Mouse (Mus musculus) midbrain, embryonic 10.5 days (tissue): Measurements from ENCODE around the gene Ifrd2. TPM values are rescaled to one million over a fixed set of nuclear protein-coding genes. Genes with fewer than 3 reads are reported as not detected.

Experiments used
- DNase-seq: peaks from one replicate; pipeline ENCODE4 v3.0.0-alpha.2; 2017; ENCODE audit warnings: low spot score
- H3K27ac ChIP-seq: fragments of 300-500 bp; sonication (generic); replicated peaks from 2 replicates; pipeline ENCODE4 v1.5.1; 2016; ENCODE audit warnings: mild to moderate bottlenecking
- H3K27me3 ChIP-seq: fragments of 300-500 bp; sonication (generic); 2 replicates; pipeline ENCODE4 v1.6.1; 2016; ENCODE audit warnings: low read depth, mild to moderate bottlenecking; ENCODE audit not compliant: poor library complexity, severe bottlenecking
- H3K36me3 ChIP-seq: fragments of 300-500 bp; sonication (generic); 2 replicates; pipeline ENCODE4 v1.6.1; 2016; ENCODE audit warnings: mild to moderate bottlenecking, moderate library complexity
- H3K4me1 ChIP-seq: fragments of 300-500 bp; sonication (generic); 2 replicates; pipeline ENCODE4 v1.6.1; 2016
- H3K4me3 ChIP-seq: fragments of 300-500 bp; sonication (generic); 2 replicates; pipeline ENCODE4 v1.5.1; 2016; ENCODE audit warnings: mild to moderate bottlenecking, moderate library complexity
- H3K9me3 ChIP-seq: fragments of 300-500 bp; sonication (generic); replicated peaks from 2 replicates; pipeline ENCODE4 v1.6.1; 2016; ENCODE audit warnings: mild to moderate bottlenecking
- WGBS: fragments of 180-500 bp; shearing (Covaris S2); methylation state at CpG from one replicate; pipeline ENCODE4 v1.1.7; 2016; 5-methylcytosine and 5-hydroxymethylcytosine counted together
- polyA plus RNA-seq: library from polyadenylated mRNA; unstranded; fragments of >200 nt; fragmentation: Nextera tagmentation; extraction: Ambion mirVana; gene quantifications from 2 replicates; pipeline ENCODE4 v1.2.1, GENCODE M21; 2016

Gene Ifrd2
- polyA plus RNA-seq, 1 experiment from 2014 or later, result 56.8 TPM

DNA sequence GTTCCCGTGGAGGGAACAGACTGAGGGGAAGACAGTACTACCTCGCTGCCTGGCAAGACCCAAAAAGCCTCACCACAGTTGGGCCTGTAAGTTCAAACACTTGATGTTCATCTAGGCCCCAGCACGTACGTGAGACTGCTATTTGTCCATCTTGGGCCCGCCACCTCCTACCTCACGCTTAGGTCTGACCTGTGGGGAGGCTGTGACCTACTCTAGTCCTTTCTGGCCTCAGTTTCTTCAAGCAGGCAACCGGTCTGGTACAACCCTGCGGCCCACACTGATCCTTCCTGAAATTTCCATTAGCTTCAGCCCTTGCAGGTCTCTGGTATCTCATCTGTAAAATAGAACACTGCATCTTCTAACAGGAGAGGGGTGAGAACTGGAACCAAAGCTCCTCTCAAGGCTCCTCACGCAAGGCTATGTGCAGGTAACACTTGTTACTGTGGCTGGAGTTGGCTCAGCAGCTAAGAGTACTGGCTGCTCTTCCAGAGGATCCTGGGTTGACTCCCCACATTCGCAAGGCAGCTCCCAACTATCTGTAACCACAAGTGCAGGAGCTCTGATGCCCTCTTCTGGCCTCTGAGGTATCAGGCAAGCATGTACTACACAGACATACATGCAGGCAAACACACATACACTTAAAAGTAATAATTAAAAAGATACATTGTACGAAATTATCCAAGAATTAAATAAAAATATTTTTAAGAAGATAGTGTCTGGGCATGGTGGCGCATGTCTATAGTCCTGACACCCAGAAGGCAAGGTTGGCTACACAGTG lies 38.1 kb downstream of the Ifrd2 start:
- Histone ChIP-seq H3K4me1 (peaks cover 67% of the 10 kb centered on the region), H3K4me3 (no peak overlapping the region), H3K27ac (peak overlapping the region; percentile 98), H3K36me3 (peaks cover 81% of the 10 kb centered on the region), H3K27me3 (no peaks in the 10 kb centered on the region), H3K9me3 (no peaks in the 10 kb centered on the region)
- WGBS, result 86% methylated on average over 12 of the region's 12 CpGs
- no peak for DNase-seq

DNA sequence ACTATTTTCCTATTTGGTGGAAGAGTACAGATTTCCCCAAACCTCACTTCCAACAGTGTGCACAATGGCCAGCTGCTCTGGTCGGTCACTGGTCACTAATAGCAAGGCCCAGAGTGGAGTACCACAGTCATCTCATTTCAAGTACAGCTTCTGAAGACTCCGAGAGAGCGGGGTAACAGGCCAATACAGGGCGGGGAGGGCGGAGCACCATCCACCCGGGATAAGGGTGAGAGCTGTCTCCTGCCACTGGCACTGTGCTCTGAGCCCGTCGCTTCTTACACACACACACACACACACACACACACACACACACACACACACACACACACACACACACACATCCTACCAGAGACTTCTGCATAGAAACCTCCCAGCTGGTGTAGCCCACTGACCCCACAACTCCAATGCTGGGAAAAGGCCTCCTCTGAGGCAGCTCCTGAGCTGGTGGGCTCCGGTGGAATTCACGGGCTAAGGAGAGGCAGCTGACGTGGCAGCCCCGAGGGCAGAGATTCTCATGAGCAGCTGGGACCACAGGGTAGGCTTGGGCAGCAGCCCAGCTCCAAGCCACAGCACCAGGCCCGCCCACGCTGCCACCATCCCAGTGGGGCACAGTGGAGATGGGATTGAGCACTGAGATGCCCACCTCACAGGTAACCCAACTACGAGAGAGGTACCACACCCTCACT lies 38.9 kb downstream of the Ifrd2 start:
- Histone ChIP-seq H3K27me3 (no peaks in the 10 kb centered on the region), H3K27ac (peak overlapping the region; percentile 98), H3K36me3 (peaks cover 73% of the 10 kb centered on the region), H3K4me1 (peaks cover 74% of the 10 kb centered on the region), H3K9me3 (no peaks in the 10 kb centered on the region), H3K4me3 (peak overlapping the region; percentile 94)
- no peak for DNase-seq
- 39% methylated on average over 15 of the region's 15 CpGs for WGBS

DNA sequence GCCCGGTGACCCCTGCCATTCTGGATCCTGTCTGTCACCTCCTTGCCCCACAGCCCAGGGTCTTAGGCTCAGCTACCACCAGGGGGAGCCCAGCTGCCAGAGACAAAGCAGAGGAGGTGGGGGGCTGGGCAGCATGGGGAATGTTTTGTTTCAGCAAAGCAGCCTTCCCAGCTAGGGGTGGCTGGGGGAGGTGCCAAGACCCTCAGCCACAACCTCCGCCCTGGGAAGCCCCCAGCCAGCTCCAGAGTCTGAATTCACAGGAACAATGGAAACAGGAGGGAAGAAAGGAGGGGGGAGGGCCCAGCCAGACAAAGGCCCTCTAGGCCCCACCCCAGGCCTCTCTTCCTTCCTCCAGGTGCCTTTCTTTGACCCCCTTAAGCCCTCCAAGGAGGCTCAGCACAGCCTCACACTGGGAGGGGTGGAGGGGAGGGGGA lies 39.4 kb downstream of the Ifrd2 start:
- 0% methylated on average over 2 of the region's 2 CpGs for WGBS
- H3K27me3 ChIP-seq, result no peaks in the 10 kb centered on the region
- no peaks in the 10 kb centered on the region for H3K9me3 ChIP-seq
- peak; percentile 97 for DNase-seq
- H3K36me3 ChIP-seq, result peaks cover 71% of the 10 kb centered on the region
- H3K27ac ChIP-seq, result peak overlapping the region; percentile 98
- H3K4me1 ChIP-seq, result peaks cover 80% of the 10 kb centered on the region
- H3K4me3 ChIP-seq, result peak overlapping the region; percentile 94

DNA sequence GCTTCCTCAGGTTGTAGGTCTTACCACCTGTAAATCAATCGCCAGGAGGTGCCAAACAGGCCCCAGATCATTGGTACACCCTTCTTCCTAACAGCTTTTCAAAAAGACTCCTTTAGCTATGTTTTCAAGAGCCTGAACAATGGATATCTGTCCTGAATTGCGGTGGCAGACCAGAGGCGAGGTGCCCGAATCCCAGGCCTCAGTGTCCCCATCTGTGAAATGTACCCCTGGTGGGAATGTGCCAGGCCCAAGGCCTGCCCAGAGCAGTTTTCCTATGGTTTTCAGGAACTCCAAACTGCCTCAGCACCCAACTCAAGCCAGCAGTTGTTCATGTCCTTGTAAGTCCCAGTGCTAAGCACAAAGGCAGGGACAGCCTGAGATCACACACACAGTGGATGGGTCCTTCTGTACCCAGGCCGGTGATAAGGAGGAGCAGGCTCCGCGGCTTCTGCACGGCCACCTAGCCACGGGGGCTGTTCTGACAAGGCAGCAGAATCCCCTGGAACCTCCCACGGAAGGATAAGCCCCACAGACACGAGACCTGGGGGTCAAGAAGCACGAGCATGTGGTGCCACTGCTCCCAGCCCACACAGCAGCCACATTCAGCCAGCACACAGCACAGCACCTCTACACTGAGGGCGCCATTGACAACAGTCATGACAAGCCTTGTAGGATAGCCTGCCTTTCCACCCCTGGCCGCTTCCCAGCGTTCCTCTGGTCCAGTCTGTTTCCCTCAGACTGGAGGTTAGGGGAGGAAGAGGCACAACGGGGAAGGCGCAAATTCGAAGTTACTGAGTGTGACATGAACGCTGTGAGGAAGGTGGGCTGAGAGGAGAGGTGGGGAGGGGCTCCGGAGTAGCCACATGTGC lies 40.2 kb downstream of the Ifrd2 start:
- peak overlapping the region; percentile 94 for H3K4me3 ChIP-seq
- H3K36me3 ChIP-seq, result peaks cover 71% of the 10 kb centered on the region
- H3K27me3 ChIP-seq, result no peaks in the 10 kb centered on the region
- peaks cover 87% of the 10 kb centered on the region for H3K4me1 ChIP-seq
- no peaks in the 10 kb centered on the region for H3K9me3 ChIP-seq
- DNase-seq, result peak; percentile 53
- 21% methylated on average over 20 of the region's 20 CpGs for WGBS
- peak overlapping the region; percentile 98 for H3K27ac ChIP-seq

DNA sequence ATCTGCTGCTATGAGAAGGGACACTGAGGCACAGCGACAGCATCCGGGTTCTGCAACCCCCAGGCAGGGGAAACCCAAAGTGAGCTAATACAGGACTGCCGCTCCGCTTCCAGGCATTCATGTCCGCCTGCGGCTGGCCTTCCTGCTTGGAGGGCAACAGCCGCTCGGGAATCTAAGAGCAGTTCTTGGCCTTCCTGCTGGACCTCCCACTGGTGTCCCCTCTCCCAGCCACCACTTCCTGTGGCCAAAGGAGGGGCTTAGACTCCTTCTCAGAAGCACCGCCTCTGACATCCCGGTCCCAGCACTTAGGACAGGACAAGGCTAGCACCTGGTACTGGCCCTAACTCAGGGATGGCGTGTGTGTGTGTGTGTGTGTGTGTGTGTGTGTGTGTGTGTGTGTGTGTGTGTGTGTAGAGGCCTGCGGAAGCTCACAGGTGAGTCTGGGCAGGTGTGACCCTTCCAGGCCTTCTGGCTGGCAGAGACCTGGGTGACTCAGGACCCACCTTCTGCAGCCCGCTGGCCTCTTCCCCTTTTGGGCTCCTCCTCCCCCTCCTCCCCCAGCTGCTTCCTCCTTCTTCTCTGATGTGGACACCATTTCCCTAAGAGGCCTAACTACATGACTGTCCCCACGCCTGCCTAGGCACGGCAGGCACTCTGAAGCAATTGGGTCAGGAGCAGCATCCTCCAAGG lies 41.4 kb downstream of the Ifrd2 start:
- Histone ChIP-seq H3K27me3 (no peaks in the 10 kb centered on the region), H3K4me3 (peak overlapping the region; percentile 94), H3K27ac (peak overlapping the region; percentile 98), H3K4me1 (peaks cover 100% of the 10 kb centered on the region), H3K36me3 (peaks cover 67% of the 10 kb centered on the region), H3K9me3 (no peaks in the 10 kb centered on the region)
- 38% methylated on average over 14 of the region's 15 CpGs for WGBS
- DNase-seq, result no peak

DNA sequence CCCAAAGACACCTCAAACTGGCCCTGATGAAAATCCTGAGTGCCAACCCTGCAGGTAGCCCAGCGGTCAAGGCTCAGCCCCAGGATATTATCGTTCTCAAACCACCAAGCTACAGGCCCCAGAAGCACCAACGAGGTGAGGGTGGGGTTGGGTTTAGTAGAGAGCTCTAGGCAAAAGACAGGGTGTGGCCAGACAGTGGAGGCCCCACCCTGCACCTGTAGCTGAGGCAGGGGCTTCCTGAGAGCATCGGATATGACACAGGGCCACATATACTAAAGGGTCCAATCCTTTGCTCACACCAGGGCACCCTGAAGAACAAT lies 41.9 kb downstream of the Ifrd2 start:
- peak overlapping the region; percentile 94 for H3K4me3 ChIP-seq
- 32% methylated on average over 4 of the region's 4 CpGs for WGBS
- H3K4me1 ChIP-seq, result peaks cover 100% of the 10 kb centered on the region
- H3K9me3 ChIP-seq, result no peaks in the 10 kb centered on the region
- peaks cover 62% of the 10 kb centered on the region for H3K36me3 ChIP-seq
- DNase-seq, result no peak
- peak overlapping the region; percentile 98 for H3K27ac ChIP-seq
- H3K27me3 ChIP-seq, result no peaks in the 10 kb centered on the region

DNA sequence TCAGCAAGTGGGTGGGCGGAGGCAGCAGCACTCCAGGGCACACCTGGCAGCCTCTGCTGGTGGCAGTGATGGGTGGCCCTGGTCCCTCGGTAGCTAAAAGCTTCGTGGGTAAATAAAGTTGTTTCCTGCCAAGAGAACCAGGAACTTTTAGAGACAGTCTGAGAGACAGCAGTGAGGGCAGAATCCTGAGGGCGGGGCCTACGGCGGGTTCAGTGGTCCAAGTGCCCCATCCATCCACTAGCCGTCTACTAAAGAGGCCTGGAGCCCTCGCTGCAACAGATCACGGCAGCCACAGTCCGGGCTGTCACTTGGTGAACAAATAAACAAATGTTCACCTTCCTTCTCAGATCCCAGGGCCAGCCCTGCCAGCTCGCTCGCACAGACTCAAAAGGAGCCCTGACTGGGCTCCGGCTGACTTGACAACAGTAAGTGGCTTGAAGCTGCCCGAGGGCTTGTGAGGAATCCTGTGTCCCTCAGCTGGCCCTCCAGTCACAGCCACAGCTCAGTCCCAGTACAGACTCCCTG lies 42.5 kb downstream of the Ifrd2 start:
- Histone ChIP-seq H3K9me3 (no peaks in the 10 kb centered on the region), H3K4me3 (peak overlapping the region; percentile 94), H3K4me1 (peaks cover 96% of the 10 kb centered on the region), H3K27me3 (no peaks in the 10 kb centered on the region), H3K27ac (peak overlapping the region; percentile 98), H3K36me3 (peaks cover 56% of the 10 kb centered on the region)
- 5% methylated on average over 14 of the region's 14 CpGs for WGBS
- peak; percentile 68 for DNase-seq

DNA sequence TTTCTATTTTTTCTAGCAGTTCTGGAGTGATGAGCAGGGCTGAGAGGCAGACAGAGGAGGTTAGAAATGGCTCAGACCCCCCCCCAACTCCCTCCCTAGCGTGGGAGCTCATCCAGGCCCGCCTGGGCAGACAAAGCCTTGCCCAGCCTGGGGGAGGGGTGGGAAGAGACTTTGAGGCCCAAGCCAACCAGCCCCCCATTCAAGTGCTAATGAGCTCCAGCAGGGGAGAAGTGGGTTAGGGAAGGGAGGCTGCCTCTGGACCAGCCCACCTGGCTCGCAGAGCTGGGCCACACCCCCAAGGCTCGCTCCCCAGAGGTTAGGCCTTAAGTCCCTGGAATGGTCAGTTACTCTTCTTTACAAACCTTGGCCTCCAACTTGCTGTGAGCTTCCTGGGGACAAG lies 43.1 kb downstream of the Ifrd2 start:
- 5% methylated on average over 4 of the region's 4 CpGs for WGBS
- Histone ChIP-seq H3K27me3 (no peaks in the 10 kb centered on the region), H3K27ac (peak overlapping the region; percentile 98), H3K9me3 (no peaks in the 10 kb centered on the region), H3K36me3 (peaks cover 50% of the 10 kb centered on the region), H3K4me1 (peaks cover 96% of the 10 kb centered on the region), H3K4me3 (peak overlapping the region; percentile 94)
- peak; percentile 92 for DNase-seq

DNA sequence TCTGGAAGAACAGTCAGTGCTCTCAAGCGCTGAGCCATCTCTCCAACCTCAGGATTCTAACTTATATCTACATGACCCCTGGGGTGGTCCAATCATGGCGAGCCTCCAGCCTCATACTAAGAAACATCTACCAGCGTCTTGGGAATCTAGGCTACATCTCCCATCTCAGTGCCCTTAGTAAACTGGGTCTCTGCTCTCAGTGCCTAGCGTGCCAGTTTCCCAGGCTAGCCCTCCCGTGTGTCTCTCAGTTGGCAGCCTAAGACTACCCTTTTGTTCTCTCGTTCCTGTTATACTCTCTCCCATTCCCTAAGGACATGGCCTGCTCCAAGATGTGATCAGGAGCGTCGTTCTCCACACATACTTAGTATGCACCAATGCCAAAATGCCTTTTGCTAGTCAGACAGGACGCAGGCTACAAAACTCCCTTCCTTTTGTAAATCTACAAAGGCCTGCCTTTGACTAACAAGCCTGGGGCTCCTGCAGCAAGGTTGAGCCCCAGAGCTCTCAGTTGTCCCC lies 43.9 kb downstream of the Ifrd2 start:
- 34% methylated on average over 9 of the region's 9 CpGs for WGBS
- H3K4me3 ChIP-seq, result peak overlapping the region; percentile 94
- DNase-seq, result no peak
- H3K36me3 ChIP-seq, result peaks cover 42% of the 10 kb centered on the region
- peaks cover 96% of the 10 kb centered on the region for H3K4me1 ChIP-seq
- H3K9me3 ChIP-seq, result no peaks in the 10 kb centered on the region
- peak overlapping the region; percentile 98 for H3K27ac ChIP-seq
- H3K27me3 ChIP-seq, result no peaks in the 10 kb centered on the region

DNA sequence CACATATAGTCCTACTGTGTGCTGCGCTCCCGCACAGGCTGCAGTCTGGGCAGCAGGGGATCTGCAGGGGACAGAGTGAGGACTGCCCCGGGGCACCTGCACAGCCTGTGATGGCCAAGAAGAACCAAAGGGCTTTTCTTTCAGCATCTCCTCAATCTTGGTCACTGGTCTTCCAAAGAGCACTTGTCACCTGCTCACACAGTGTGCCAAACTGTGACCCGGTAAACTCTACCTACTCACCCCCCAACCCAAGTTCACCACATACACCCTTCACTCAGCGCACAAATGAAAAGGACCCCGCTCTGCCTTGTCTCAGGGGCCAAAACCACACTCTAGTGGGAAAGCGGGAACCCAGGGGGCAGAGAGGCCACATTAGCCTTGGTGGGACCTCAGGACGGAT lies 44.4 kb downstream of the Ifrd2 start:
- Histone ChIP-seq H3K4me1 (peaks cover 96% of the 10 kb centered on the region), H3K27ac (peak overlapping the region; percentile 98), H3K27me3 (no peaks in the 10 kb centered on the region), H3K36me3 (peaks cover 39% of the 10 kb centered on the region), H3K4me3 (peak overlapping the region; percentile 94), H3K9me3 (no peaks in the 10 kb centered on the region)
- 70% methylated on average over 8 of the region's 8 CpGs for WGBS
- DNase-seq, result no peak

DNA sequence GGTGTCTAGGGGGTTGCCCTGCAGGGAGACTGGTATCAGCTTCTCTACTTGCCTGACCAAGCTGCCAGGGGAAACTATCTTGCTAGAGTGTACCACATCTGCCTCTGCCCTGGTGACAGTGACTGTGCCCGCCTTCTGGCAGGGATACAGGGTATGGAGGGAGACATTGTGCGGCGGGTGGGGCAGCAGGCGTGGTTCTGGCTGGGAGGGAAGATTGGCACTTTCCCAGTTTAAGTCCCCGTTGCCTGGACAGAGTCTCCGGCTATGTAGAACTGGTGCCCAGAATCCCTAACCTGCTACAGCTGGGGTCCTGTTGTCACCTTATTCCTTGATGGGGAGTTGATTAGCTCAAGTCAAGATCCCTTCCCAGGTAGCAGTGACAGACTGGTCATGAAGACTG lies 45.0 kb downstream of the Ifrd2 start:
- Histone ChIP-seq H3K27ac (peak overlapping the region; percentile 98), H3K4me1 (peaks cover 96% of the 10 kb centered on the region), H3K9me3 (no peaks in the 10 kb centered on the region), H3K36me3 (peaks cover 39% of the 10 kb centered on the region), H3K4me3 (peak overlapping the region; percentile 94), H3K27me3 (no peaks in the 10 kb centered on the region)
- WGBS, result 52% methylated on average over 6 of the region's 6 CpGs
- no peak for DNase-seq
